Mouse (Mus musculus): ENCODE results near the gene B3galt5. TPM values are rescaled to one million over a fixed set of nuclear protein-coding genes. Genes with fewer than 3 reads are reported as not detected.

The B3galt5 gene
- total RNA-seq, 2 experiments from 2014 or later, result 19.5 to 19.9 TPM

- DNase-seq (ENCODE audit: low spot score in 2 of 2), result peak; percentile 15 to 30
- intact Hi-C loops (cut with DNase I), result no loop called here
Measured at GRCm38 (mm10) chr16:96249635-96250034, 14.0 kb downstream of the B3galt5 start.

DNA sequence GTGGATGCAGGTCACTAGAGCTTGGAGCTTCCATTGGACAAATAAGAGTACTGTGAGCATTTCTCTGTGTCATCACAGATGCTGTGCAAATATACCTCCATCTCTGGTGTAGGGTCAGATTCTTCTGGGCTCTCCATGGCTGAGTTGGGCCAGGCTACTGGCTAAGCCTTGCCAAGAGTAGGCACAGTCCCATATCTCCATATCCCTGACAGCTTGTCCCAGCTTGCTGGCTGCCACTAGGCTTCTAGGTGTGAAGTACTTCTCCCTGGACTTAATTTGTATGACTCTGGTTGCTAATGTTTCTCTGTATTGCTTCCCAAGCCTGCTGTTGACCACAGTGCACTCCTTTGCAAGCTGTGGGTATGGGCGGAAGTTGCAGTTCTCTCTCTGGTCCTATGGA lies 16.5 kb downstream of the B3galt5 start:
- no peak for DNase-seq (ENCODE audit: low spot score in 2 of 2)
- intact Hi-C loops (cut with DNase I), result no loop called here

GRCm38 (mm10) chr16:96258429-96258828 lies 22.8 kb downstream of the B3galt5 start:
- intact Hi-C loops (cut with DNase I), result no loop called here
- no peak for DNase-seq (ENCODE audit: low spot score in 2 of 2)

DNA sequence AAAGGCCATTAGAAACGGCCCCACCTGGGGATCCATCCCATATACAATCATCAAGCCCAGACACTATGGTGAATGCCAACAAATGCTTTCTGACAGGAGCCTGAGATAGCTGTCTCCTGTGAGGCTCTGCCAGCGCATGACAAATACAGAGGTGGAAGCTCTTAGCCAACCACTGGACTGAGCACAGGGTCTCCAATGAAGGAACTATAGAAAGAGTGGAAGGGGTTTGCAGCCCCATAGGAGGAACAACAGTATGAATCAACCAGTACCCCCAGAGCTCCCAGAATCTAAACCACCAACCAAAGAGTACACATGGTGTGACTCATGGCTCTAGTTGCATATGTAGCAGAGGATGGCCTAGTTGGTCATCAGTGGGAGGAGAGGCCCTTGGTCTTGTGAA lies 36.1 kb downstream of the B3galt5 start:
- intact Hi-C loops (cut with DNase I), result no loop called here
- DNase-seq (ENCODE audit: low spot score in 2 of 2), result no peak

GRCm38 (mm10) chr16:96272929-96273619 lies 37.5 kb downstream of the B3galt5 start:
- DNase-seq (ENCODE audit: low spot score in 2 of 2), result no peak
- intact Hi-C loops (cut with DNase I), result no loop called here

GRCm38 (mm10) chr16:96276596-96276995 lies 41.0 kb downstream of the B3galt5 start:
- DNase-seq (ENCODE audit: low spot score in 2 of 2), result no peak
- intact Hi-C loops (cut with DNase I), result no loop called here

- intact Hi-C loops (cut with DNase I), result no loop called here
- no peak for DNase-seq (ENCODE audit: low spot score in 2 of 2)
Measured at GRCm38 (mm10) chr16:96278491-96279224, 43.1 kb downstream of the B3galt5 start.

DNA sequence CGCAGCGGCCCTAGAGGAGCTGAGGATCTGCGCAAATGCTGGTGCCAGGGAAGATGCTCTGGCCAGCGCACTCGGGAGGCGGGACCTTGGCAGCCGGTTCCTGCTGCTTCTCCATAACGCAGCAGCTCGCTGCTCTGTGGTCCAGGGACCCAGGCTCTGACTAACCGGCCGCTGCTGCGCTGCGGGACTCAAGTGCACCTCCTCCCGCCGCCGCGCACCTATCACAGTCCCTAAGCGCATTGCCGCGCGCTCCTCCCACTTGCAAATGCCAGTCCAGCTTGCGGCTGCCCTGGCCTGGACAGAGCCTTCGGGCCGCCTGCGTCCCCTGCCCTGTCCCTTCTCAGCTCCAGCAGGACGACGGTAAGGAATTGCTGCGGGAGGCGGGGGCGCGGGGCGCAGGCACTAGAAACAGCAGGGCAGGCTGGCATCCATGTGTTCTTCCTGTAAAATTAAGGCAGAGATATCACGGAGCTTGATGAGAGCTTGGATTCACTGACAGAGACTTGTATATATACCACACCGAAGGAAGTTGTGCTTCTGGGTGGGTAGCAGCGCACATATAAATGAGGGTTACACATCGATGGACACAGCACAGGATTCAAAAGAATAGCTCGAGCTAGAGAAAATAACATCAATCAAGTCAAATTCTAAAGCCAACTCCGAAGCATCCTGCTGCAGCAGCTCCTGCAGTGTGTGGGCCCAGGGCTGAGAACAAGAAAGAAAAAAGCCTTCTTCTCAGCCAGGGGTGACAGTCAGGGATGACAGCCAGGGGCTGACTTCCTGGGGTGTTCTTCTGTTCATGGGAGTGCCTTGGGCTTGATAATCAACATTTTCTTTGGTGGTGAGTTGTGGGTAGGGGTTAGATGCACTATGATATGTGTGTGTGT lies 45.4 kb downstream of the B3galt5 start:
- intact Hi-C loops (cut with DNase I), result no loop called here
- DNase-seq (ENCODE audit: low spot score in 2 of 2), result peak; percentile 55 to 57

DNA sequence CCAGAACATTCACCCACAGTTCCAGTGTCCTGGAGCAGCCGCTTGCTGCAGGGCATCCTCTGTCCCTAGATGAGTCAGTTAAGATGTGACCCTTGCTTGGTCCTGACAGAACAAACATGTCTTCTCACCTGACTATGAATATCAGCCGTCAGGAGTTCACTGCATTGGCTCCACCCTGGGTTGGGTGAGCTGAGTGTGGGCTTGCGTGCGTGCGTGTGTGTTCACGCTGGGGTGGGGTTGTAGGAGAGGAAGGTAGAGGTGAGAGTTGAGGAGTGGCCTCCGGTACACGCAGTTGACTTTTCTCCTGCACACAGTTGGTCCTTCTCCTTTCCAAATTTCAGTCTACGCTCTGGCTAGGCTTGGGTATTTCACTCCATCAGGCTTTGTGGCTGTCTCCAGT lies 47.0 kb downstream of the B3galt5 start:
- intact Hi-C loops (cut with DNase I), result no loop called here
- DNase-seq (ENCODE audit: low spot score in 2 of 2), result no peak

GRCm38 (mm10) chr16:96291885-96292284 lies 56.3 kb downstream of the B3galt5 start:
- intact Hi-C loops (cut with DNase I), result no loop called here
- DNase-seq (ENCODE audit: low spot score in 2 of 2), result no peak

DNA sequence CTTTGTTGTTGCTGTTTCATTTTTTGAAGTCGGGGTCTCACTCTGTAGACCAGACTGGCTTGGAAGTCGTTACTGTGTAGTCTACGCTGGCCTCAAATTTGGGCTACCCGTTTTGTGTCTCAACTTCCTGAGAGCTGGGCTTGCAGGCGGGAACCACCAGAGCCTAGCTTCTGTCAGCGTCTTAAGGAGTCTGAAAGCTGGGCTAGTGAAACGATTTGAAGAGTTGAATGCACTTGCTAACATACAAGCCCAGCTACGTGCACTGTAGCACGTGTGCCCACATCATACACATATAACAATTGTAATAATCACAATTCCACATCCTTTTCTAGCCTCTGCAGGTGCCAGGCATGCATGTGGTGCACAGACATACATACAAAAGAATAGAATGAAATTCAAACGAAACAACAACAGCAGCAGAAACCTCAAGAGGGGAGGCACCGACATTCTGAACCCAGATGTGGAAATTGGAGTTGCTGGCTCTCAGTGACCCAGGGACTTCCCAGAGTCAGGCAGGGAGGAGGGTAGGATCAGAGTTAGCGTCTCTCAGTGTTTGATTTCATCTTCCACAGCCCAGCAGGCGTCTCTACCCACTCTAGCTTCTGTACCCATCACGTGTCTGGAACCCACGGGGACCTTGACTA lies 57.1 kb downstream of the B3galt5 start:
- intact Hi-C loops (cut with DNase I), result no loop called here

DNA sequence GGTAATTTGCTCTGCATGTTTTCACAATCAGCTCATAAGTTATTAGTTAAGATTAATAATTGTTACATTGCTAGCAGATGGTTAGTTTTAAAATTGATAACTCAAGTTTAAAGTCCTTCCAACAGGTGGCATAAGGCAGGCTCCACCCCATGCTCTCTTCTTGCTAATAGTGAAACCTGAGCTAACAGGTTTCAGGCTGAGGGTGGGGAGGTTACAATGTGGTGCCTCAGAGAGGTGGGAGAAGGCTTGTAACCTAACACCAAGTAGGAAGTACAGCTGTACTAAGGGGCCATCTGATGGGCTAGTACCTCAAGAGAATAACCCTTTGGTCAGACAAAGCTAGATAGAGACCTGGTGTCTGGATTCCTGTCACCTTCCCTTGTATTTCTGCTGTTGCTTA lies 62.5 kb downstream of the B3galt5 start:
- no peak for DNase-seq (ENCODE audit: low spot score in 2 of 2)
- intact Hi-C loops (cut with DNase I), result no loop called here

More for the DNA sequence above, 57.1 kb downstream of the B3galt5 start:
- no peak for DNase-seq (ENCODE audit: low spot score in 2 of 2)

GRCm38 (mm10) chr16:96298574-96298973 lies 63.0 kb downstream of the B3galt5 start:
- DNase-seq (ENCODE audit: low spot score in 2 of 2), result no peak
- intact Hi-C loops (cut with DNase I), result no loop called here

GRCm38 (mm10) chr16:96303356-96303755 lies 67.8 kb downstream of the B3galt5 start:
- intact Hi-C loops (cut with DNase I), result no loop called here
- DNase-seq (ENCODE audit: low spot score in 2 of 2), result no peak

DNA sequence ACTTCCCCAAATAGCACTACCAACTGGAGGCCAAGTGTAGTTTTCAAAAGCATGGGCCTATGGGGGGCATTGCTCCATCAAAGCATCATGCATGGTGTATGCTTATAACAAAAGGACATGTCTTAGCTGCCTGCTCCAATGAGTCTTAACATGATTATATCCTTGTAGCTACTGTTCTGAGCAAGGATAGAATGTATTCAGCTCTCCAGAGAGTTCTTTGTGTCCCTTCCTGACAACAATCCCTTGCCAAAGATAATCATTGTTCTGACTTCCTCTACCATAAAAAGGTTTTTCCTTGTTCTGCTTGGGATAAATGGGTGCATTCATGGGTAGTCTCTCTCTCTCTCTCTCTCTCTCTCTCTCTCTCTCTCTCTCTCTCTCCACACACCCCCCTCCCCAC lies 68.8 kb downstream of the B3galt5 start:
- DNase-seq (ENCODE audit: low spot score in 2 of 2), result no peak
- intact Hi-C loops (cut with DNase I), result no loop called here

DNA sequence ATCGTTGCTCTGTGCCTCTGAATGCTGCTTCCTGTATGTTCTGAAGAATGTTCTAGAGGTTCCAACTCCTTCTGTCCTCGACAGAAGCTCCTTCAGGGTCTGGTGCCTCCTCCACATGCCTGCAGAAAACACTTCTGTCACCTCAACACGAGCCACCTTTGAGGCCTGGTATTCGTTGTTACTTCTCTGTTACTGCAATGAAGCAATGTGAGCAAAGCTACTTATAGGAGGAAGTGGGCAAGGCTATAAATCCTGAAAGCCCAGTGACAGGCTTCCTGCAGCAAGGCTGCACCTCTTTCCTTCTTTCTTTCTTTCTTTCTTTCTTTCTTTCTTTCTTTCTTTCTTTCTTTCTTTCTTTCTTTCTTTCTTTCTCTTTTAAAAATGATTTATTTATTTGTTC lies 71.3 kb downstream of the B3galt5 start:
- intact Hi-C loops (cut with DNase I), result no loop called here
- DNase-seq (ENCODE audit: low spot score in 2 of 2), result no peak

GRCm38 (mm10) chr16:96317803-96318202 lies 82.2 kb downstream of the B3galt5 start:
- intact Hi-C loops (cut with DNase I), result no loop called here
- DNase-seq (ENCODE audit: low spot score in 2 of 2), result no peak

DNA sequence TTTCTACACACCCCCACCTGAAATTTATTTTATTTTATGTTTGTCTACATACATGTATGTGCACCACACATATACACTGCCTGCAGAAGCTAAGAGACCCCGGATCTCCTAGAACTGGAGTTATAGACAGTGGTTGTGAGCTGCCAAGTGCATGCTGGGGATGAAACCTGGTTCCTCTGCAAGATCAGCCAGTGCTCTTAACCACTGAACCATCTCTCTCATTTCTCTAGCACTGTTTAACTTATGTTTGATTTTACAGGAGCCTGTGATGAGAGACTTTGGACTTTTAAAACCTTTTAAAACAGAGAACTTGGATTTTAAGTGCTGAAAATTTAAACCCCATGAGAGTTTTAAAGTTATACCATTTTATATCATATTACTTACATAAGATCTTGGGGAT lies 87.1 kb downstream of the B3galt5 start:
- no peak for DNase-seq (ENCODE audit: low spot score in 2 of 2)
- intact Hi-C loops (cut with DNase I), result no loop called here

DNA sequence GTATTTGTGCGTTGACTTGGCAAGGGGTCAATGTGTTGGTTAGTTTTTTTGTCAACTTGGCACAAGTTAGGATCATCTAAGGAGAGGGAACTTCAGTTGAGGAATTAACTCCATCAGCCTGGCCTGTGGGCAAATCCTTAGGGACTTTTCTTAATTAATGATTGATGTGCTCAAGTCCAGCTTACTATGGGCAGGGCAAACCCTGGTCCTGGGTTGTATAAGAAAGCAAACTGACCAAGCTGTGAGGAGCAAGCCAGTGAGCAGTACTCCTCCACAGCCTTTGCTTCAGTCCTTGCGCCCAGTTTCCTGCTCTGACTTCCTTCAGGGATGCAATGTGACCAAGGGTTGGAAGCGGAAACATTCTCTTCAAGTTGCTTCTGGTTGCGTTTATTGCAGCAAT lies 87.6 kb downstream of the B3galt5 start:
- intact Hi-C loops (cut with DNase I), result no loop called here
- DNase-seq (ENCODE audit: low spot score in 2 of 2), result no peak
